Mouse (Mus musculus): Measurements from ENCODE around the gene Saxo1. TPM values are rescaled to one million over a fixed set of nuclear protein-coding genes. Genes with fewer than 3 reads are reported as not detected.

Gene Saxo1
- total RNA-seq, 2 experiments from 2014 or later = not detected

DNA sequence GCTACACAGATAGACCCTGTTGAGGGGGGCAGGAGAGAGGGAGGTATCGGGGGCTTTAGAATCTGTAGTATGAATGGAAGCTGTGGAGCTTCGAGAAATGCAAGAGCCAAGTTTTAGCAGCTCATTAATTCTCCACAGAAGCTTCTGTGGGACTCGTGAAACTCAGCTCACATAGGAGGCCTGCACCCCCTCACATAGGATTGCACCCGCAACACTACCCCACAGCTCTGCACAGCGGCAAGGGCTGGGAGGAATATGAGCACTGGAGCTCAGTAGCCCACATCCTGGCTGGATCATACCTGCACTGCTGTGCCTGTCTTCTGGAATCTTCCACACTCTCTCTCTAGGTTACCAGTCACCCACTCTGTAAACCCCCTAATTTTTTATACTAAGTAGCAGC, 34.4 kb downstream of the Saxo1 start:
- intact Hi-C loops (cut with DNase I) = no loop called here
- TF ChIP-seq CTCF (IDR thresholded peaks at IDR 0.05) = no peak
- no peak overlapping the region; the same call in 1 of the 2 replicates for H3K27ac ChIP-seq
- no peak overlapping the region for H3K4me3 ChIP-seq
- no peak for DNase-seq (ENCODE audit: extremely low spot score in 1 of 2, low spot score in 2 of 2)

DNA sequence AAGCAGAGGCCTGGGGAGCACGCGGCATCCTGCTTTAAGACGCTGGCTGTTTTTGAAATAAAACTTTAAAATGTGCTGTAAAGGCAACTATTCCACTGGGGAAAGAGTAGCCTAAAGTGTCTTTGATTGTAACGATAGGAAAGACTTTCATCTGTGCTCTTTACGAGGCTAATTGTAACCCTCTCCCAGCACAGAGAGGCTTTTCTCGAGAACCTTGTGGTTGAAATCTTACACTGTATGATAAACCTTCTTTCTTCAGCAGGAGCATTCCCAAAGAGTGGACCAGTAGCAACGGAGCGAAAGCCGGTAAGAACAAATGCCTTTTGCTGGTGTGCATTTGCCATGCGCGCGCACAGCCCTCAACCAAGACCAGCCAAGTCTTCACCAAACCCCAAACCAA, 37.4 kb downstream of the Saxo1 start:
- intact Hi-C loops (cut with DNase I) = no loop called here
- DNase-seq (ENCODE audit: extremely low spot score in 1 of 2, low spot score in 2 of 2) = no peak
- TF ChIP-seq CTCF (IDR thresholded peaks at IDR 0.05) = no peak
- Histone ChIP-seq H3K4me3 (no peak overlapping the region), H3K27ac (no peak overlapping the region)

DNA sequence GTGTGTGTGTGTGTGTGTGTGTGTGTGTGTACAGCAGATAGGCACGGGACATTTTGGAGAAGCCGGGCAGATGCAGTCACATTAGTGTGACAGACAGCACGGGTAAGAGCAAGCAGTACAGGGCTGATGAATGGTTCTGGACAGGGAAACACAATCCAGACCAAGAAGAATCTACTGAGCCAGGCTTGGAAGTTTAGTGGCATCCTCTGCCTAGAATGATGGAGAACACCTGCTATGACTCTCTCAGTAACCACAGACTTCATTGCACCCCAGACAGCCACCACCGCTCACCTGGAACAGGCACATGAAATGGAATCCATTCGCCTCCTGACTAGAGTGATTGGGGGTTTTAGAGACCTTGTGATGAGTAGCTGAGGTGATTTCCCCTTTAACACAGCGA, 38.2 kb downstream of the Saxo1 start:
- no peak overlapping the region for H3K27ac ChIP-seq
- DNase-seq (ENCODE audit: extremely low spot score in 1 of 2, low spot score in 2 of 2) = no peak
- TF ChIP-seq CTCF (IDR thresholded peaks at IDR 0.05) = no peak
- H3K4me3 ChIP-seq = no peak overlapping the region
- intact Hi-C loops (cut with DNase I) = no loop called here

DNA sequence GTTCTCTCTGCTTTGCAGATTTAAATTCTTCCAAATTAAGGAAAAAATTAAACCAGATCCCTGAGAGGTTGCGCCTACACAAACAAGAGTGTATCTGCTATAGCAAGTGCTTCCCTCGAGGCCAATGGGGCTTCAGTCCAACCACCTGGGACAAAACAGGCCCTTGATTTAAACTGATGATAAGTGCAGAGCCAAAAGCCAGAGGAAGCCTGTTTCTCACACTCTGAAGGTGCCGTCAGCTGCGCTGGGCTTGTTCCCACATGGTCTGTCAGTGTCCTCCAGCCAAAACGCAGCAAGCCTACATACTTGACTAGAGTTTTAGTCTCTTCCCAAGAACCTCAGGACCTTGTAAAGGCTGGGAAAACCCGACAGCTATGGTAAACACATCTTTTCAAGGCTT, 53.5 kb downstream of the Saxo1 start:
- H3K4me3 ChIP-seq = no peak overlapping the region
- TF ChIP-seq CTCF (IDR thresholded peaks at IDR 0.05) = no peak
- no peak for DNase-seq (ENCODE audit: extremely low spot score in 1 of 2, low spot score in 2 of 2)
- no peak overlapping the region for H3K27ac ChIP-seq
- intact Hi-C loops (cut with DNase I) = no loop called here

DNA sequence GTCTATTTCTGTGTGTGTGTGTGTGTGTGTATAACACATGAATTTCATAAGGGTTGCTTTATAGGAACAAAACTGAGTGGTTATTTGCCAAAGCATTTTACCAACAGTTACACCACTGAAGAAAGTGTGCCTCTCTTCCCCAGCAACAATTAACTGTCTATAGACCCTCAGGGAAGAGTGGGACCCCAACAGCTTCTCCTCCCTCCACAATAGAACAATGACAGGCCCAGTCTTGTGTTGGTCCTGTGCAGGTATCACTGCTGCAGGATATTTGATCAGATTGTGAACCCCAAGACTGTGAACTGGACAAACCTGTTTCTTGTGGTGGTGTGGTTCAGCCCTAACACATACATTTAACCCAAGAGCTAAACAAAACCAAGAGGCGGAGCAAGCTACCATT, 58.6 kb downstream of the Saxo1 start:
- intact Hi-C loops (cut with DNase I) = no loop called here
- Histone ChIP-seq H3K27ac (no peak overlapping the region), H3K4me3 (no peak overlapping the region)
- no peak for TF ChIP-seq CTCF (IDR thresholded peaks at IDR 0.05)
- no peak for DNase-seq (ENCODE audit: extremely low spot score in 1 of 2, low spot score in 2 of 2)

DNA sequence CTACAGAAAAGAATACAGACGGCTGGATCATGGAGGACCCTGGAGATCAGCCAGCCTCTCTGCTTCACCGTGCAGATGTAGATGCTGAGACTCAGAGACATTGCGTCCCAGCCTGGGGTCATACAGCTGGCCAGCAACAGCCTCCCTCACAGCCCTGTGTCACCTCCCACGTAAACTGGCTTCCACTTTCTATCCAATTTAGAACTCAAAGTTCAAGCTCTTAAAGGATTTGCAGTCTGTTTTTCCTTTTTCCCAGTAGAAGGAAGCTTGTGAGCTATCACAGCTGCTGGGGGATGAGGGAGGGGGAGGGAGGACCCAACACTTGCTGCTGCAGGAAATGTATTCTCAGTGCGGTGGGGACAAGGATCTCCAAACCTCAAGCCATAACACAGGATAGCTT, 59.4 kb downstream of the Saxo1 start:
- Histone ChIP-seq H3K4me3 (no peak overlapping the region), H3K27ac (no peak overlapping the region)
- no peak for TF ChIP-seq CTCF (IDR thresholded peaks at IDR 0.05)
- intact Hi-C loops (cut with DNase I) = no loop called here
- no peak for DNase-seq (ENCODE audit: extremely low spot score in 1 of 2, low spot score in 2 of 2)

DNA sequence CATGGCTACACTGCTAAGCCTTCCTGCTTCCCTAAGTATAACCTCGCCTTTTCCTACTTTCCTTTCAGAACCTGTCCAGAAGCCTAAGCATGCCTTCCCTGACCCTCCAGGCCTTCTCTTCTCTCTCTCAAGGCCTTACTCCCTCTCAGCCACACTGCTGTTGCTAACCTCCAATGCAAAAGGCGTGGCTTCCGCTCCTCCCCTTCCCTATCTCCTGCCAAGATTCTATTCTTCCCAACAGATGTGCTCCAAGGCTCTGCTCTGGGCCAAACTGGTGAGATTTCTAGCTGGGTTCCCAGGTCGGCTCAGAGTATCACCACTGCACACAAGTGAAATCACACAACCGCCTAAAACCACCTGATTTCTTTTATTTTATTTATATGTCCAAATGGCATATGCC, 69.0 kb downstream of the Saxo1 start:
- no peak for TF ChIP-seq CTCF (IDR thresholded peaks at IDR 0.05)
- intact Hi-C loops (cut with DNase I) = loop anchor here (10.0 kb wide), 2 partner anchors 444 to 654 kb away; no protein-coding TSS in a partner anchor
- no peak overlapping the region for H3K4me3 ChIP-seq
- DNase-seq (ENCODE audit: extremely low spot score in 1 of 2, low spot score in 2 of 2) = no peak
- H3K27ac ChIP-seq = no peak overlapping the region

DNA sequence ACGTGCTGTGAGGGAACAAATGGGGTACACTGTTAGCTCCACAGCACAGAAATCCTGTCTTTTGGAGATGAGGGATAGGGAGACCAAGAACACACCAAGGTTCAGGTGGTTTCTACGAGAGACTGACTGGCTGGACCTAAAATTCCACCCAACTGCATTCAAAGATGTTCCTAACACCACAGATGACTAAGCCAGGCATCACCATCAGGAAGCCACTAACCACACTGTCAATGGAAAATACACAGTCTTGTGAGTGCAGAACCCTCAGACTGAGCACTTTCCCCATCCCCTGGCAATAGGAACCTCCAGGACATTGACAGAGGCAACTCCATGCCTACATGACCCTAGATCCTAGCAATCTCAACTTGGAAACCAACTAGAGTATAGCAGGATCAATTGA, 71.2 kb downstream of the Saxo1 start:
- intact Hi-C loops (cut with DNase I) = loop anchor here (10.0 kb wide), 2 partner anchors 442 to 652 kb away; no protein-coding TSS in a partner anchor

DNA sequence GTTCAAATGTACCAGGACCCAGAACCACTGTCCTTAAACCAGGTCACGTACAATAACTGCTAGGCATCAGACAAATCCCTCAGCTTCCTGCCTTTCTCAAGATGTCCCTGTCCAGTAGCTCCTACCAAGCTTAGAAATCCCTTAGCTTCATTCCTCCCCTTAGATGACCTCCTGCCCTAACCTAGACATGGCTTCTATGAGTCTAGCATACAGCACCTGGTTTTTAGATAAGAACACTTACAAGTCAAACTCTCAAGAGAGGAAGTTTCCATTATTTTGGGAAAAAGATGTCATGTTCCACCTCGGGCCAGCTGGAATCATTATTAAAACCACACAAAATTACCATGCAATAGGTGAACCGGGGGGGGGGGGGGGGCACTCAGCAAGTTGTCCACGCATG, 71.6 kb downstream of the Saxo1 start:
- no peak for DNase-seq (ENCODE audit: extremely low spot score in 1 of 2, low spot score in 2 of 2)
- no peak for TF ChIP-seq CTCF (IDR thresholded peaks at IDR 0.05)
- intact Hi-C loops (cut with DNase I) = loop anchor here (10.0 kb wide), 2 partner anchors 442 to 652 kb away; no protein-coding TSS in a partner anchor
- H3K4me3 ChIP-seq = no peak overlapping the region
- no peak overlapping the region for H3K27ac ChIP-seq

More for the DNA sequence above, 71.2 kb downstream of the Saxo1 start:
- no peak for TF ChIP-seq CTCF (IDR thresholded peaks at IDR 0.05)
- Histone ChIP-seq H3K27ac (no peak overlapping the region), H3K4me3 (no peak overlapping the region)
- no peak for DNase-seq (ENCODE audit: extremely low spot score in 1 of 2, low spot score in 2 of 2)

DNA sequence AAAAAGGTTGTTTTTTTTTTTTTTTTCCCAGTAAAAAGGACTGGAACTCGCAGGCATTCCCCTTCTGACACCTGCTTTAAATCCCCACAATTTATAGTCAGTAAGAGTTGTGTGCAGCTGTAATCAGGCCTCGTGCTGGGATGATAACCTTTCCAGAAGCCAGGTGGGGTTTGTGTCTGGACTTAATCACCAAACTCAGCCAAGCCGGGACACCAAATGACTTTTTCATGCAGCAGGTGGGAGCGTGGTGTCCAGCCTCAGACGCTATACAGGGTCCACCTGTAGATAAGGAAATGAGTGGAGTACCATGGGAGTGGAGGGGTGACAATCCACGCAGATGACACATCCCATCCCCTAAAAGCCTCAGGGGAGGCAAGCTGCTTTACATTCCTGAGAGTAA, 73.1 kb downstream of the Saxo1 start:
- no peak for DNase-seq (ENCODE audit: extremely low spot score in 1 of 2, low spot score in 2 of 2)
- H3K27ac ChIP-seq = no peak overlapping the region
- TF ChIP-seq CTCF (IDR thresholded peaks at IDR 0.05) = no peak
- H3K4me3 ChIP-seq = no peak overlapping the region
- intact Hi-C loops (cut with DNase I) = loop anchor here (10.0 kb wide), 2 partner anchors 440 to 650 kb away; no protein-coding TSS in a partner anchor

DNA sequence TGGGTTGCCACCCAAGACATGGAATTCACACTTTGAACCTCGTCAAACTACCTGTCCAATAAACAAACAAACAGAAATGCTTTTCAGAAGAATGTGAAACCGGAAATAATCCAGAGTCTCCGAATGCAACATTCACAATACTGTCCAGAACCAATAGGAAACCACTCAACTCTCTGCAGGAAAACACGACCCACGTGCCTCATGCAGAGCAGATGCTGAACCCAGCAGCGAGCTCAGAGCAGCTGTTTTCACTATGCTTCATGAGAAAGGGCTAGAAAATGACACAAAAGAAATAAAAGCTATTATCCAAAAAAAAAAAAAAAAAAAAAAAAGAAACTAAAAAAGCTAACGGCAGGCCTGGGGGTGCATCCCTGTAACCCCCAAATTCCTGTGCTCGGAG, 74.4 kb downstream of the Saxo1 start:
- Histone ChIP-seq H3K27ac (peak overlapping the region; percentile 48; the same call in 1 of the 2 replicates), H3K4me3 (no peak overlapping the region)
- no peak for TF ChIP-seq CTCF (IDR thresholded peaks at IDR 0.05)
- no peak for DNase-seq (ENCODE audit: extremely low spot score in 1 of 2, low spot score in 2 of 2)
- intact Hi-C loops (cut with DNase I) = loop anchor here (10.0 kb wide), 2 partner anchors 439 to 649 kb away; no protein-coding TSS in a partner anchor

DNA sequence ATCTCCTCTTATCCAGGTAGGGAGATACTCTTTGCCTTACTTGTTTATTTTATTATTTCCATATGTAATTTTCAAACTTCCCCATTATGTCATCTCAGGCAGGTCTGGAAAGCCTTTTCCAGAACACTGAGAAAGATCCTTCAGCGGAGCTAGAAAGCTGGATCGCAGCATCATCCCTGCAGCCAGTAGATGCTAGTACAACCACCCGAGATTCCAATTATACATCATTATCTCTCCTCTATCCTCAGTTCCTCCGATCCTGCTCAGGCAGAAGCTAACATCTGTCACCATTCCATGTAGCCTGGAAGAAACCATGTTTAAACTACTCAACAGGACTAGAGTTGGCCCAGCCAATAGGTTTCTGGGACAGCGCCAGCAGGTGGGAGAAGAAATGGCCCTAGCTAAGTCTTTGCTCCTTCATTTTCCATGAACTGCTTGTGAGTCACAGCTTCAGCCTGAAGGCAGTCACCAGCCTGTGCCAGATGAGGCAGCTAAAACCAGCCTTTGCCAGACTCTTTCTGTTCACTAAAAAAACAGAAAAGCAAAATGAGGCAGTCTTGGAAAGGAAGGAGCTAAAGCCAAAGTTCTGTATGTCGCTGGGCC, 75.0 kb downstream of the Saxo1 start:
- DNase-seq (ENCODE audit: extremely low spot score in 1 of 2, low spot score in 2 of 2) = peak; percentile 25 to 61
- intact Hi-C loops (cut with DNase I) = loop anchor here (10.0 kb wide), 2 partner anchors 438 to 648 kb away; no protein-coding TSS in a partner anchor
- TF ChIP-seq CTCF (IDR thresholded peaks at IDR 0.05) = no peak
- H3K27ac ChIP-seq = peak overlapping the region; percentile 48
- no peak overlapping the region for H3K4me3 ChIP-seq

DNA sequence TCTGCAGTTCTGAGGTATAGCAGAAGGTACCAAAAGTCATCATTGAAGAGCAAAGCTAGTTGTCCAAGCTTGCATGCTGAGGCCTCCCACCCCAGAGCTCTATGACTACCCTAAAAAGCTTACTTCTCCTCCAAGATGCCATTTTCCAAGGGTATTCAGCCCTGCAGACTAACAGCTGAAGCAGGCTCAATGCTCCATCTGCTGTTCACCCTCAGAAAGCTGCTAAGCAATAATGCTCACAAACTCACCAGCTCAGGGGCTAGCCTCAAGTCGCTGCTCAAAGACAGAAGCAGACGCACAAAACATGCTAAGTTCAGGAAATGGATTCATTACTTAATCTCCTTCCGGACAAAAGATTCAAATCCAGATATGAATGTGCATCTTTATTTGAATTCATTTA, 77.2 kb downstream of the Saxo1 start:
- no peak for DNase-seq (ENCODE audit: extremely low spot score in 1 of 2, low spot score in 2 of 2)
- intact Hi-C loops (cut with DNase I) = loop anchor here (10.0 kb wide), 2 partner anchors 436 to 646 kb away; no protein-coding TSS in a partner anchor
- Histone ChIP-seq H3K27ac (no peak overlapping the region), H3K4me3 (no peak overlapping the region)
- TF ChIP-seq CTCF (IDR thresholded peaks at IDR 0.05) = peak; percentile 53
